Mouse (Mus musculus) layer of hippocampus, adult 9-11 months (tissue): ENCODE measurements around the gene Sumo2.
"Not testable (repeated sequence)": the region's sequence is repeated elsewhere in the genome, so short reads cannot be mapped to it uniquely, and the experiment has no call there.

Source experiments
- DNase-seq: peaks from one replicate; pipeline ENCODE4 v3.0.0; 2022

The Sumo2 gene

DNA sequence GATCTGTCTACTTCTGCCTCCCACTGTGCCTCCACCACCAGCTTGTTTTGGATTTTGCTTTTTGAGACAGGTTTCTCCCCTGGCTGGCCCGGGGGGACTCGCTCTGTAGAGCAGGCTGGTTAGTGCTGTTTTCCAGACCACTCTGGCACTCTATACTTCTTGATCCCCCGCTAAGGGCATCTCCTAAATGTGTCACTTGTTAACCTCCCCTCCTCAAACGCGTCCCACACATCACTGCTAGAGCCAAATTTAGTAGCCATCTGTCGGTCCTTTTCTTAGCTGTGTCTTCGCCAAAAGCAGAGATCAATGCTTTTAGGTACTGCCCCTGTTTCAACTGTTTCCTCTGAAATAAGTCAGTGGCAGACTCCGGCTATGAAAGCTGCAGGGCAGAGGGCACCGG lies 17.4 kb downstream of the Sumo2 start:
- no peak for DNase-seq

DNA sequence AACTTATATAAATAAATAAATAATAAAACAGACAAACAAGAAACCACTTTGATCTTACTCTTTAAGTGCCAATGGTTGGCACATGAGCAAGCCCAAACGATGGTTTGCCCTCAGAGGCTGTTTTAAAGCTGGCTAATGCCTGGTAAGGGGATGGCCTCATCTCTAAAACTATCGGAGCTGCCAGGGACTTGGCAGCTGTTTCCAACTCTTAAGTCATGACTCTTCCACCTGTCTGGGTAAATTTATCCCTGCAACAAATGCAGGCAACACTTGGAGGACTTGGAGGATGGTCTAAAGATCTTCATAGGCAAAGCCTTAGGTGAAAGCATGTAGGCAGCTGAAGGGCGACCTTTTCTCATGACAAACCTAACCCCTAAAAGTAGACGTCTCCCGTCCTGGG lies 19.1 kb downstream of the Sumo2 start:
- no peak for DNase-seq

GRCm38 (mm10) chr11:115515021-115515420 lies 21.1 kb downstream of the Sumo2 start:
- DNase-seq: no peak

DNA sequence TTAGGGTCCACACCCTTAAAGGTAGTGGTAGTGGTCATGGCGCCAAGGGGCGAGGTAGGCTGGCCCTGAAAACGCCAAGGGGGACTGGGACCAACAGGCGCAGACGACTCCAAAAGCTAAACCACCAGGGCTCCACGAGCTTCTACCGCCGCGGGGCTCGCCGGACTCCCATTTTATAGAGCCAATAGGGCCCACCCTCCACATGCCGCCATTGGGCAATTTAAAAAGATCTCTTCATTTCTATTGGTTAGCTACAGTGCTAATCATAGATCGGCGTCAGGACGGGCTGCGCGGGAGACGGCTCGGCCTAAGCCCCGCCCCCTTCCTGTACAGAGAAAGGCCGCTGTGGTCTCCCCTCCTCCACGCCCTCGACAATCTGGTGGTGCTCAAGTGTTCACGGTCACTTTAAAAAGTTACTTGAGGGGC lies 21.8 kb downstream of the Sumo2 start, which contains the start of gene Jpt1:
Gene Jpt1 (minus strand): TSS at position 150 of the 426 bp plus-strand sequence.
- DNase-seq: peak; percentile 97

DNA sequence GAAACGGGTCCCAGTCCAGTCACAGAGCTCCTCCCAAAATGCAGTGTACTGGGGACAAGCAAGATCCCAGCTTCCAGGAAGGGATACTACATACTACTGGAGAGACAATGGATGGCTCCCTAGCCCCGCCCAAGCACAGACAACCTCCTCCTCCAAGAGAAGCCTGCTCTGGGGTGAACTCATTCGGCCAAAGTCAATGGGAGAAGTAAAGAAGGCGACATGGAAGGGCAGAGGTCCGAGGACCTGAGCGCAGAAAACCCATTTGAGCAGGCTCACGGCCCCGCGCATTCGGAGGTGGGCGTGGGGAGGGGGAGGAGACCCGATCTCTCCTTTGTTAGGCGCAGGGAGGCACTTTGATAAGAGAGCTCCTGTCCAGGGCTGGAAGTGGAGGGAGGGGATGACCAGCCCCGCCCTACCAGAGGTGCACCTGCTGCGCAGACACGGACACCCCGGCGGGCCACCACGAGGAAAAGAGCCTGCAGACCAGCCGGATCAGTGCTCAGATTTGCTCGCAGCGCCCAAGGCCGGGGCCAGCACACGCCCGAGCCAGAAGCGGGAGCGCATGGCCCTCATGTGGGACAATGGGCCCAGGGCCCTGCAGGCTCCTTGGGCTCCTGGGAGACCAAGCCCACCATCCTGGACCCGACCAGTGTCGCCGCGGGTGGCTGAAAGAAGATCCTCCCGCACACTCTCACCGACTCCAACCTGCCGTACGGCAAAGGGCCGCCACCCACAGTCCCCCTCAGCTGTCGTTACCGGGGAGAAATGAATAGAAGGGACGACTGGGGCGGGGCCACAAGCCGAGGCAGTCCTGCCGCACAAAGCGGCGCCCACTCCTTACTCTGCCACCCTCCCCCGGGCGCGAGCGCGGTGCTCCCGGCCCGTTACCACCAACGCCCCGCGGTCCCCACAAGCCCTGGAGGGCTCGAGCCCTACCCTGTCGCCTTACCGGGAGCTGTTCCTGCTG lies 22.5 kb downstream of the Sumo2 start:
- peak; percentile 60 for DNase-seq

DNA sequence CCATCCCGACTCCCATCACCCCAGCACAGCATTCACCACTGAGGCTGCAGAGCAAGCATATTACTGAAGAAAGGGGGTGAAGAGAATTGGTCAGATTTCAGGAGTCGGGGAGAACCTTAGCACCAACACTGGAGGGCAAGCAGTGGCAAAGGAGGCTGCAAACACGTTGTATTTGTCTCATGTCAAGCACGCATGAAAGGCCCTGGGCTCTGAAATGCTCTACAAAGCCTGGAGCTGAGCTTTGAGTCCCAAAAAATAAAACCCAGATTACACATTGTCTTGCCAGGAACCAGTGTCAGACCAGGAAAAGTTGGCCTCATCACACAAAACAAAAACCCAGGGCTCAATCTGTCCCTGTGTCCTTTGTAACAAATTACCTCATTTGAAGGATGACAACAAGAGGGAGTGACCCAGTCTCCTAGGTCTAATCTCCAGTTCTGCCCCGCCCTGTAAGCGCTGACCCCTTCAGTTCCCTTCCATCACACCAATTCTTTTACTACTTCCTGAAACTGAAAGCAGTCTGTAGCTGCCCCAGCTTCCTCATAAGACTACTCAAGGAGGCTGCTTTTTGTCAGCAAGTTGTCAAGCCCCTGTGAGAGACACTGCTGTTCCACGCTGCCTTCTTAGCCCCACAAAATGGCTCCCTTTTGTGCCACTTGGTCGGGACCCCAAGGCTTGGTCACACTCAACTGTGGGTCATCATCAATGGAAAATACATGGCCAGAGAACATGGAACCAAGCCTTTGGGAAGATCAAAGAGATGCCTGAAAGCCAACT lies 23.5 kb downstream of the Sumo2 start:
- DNase-seq: peak; percentile 24

GRCm38 (mm10) chr11:115512004-115512403 lies 24.1 kb downstream of the Sumo2 start:
- no peak for DNase-seq

- no peak for DNase-seq
These were observed 25.0 kb downstream of the Sumo2 start for GRCm38 (mm10) chr11:115511121-115511520.

DNA sequence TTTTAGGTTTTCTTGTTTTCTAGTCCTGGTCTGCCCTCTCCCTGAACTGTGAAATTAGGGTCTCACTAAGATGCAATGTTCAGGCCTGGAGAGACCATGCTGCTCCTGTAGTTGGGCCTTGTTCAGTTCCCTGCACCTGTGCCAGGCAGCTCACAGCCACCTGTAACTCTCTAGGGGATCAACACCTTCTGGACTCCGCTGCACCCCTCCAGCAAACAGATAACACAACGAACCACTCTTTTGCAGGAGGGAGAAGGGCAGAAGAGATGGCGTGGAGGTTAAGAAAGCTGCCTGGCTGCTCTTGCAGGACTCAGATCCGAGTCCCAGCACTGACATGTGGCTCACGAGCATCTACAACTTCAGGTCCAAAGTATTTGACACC lies 25.6 kb downstream of the Sumo2 start:
- no peak for DNase-seq

DNA sequence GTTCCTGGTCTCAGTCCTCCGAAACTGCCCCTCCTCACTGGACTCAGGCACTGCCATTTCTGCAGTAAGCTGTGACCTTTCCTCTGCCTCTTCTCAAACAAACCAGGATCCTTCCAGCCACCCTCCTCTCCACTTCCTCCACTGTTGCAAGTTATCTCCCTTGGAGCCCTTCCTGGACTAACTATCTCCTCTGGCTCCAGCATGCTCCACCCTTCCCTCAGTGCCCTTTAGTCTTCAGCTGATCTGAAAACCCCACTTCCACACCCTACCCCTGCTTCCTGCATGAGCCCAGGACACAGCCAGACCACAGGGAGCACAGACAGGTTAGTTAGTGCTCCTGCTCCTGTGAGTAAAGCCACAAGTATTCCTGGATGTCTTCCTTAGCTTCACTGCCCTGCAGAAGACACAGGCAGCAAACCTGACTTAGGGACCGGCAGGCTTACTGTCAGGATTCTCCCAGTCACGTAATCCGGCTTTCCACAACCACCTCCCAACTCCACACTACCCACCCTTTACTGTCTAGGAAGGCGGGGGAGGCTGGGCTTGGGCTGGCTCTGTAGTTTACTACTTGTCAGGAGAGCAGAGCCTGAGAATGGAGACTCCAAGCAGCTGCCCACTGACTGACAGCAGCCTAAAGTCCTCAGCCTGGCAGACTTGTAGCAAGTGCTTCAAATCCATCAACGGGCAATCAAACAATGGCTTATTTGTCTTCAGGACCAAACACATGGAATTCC lies 26.1 kb downstream of the Sumo2 start:
- no peak for DNase-seq

DNA sequence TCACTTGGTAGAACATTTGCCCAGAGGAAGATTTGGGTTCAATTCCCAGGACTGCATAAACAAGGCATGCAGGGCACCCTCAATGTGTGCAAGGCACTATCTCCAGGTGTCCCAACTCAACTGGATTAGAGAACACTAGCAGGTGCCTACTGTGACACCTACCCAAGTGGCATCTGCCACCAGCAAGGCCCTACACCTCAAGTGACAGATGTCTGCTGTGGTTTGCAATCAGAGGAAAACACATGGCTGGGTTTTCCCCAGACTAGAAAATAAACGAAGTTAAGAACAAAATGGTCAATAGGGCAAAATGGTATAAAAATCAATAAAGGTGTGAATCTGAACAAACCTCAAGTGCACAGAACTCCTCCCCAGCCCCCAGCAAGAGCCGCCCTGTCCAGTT lies 28.0 kb downstream of the Sumo2 start:
- no peak for DNase-seq

GRCm38 (mm10) chr11:115506586-115506985 lies 29.5 kb downstream of the Sumo2 start:
- no peak for DNase-seq

DNA sequence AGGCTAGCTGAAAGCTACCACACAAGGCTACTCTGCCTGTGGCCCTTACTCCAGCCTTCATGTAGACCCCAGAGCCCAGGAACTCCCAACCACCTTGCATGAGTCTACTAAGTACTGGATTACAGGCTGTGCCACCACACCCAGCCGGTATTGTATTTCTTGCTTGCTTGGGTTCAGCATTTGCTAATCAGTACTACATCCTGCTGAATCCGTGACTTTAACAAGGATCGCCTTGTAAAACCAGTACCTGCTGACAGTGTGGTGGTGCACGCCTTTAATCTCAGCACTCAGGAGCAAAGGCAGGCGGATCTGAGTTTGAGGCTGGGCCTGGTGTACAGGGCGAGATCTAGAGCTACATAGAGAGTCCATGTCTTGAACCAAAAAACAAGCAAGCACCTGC lies 33.4 kb downstream of the Sumo2 start:
- DNase-seq: no peak

DNA sequence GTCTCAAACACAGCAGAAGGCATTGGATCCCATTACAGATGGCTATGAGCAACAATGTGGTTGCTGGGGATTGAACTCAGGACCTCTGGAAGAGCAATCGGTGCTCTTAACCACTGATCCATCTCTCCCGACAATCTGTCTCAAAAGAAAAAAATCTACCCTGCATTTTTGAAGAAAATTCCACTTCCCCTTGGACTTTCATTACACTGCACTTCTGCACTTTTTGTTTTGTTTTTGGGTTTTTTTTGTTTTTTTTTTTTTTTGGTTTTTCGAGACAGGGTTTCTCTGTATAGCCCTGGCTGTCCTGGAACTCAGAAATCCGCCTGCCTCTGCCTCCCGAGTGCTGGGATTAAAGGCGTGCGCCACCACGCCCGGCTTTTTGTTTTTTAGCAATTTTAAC lies 39.5 kb downstream of the Sumo2 start:
- not testable (repeated sequence) for DNase-seq

DNA sequence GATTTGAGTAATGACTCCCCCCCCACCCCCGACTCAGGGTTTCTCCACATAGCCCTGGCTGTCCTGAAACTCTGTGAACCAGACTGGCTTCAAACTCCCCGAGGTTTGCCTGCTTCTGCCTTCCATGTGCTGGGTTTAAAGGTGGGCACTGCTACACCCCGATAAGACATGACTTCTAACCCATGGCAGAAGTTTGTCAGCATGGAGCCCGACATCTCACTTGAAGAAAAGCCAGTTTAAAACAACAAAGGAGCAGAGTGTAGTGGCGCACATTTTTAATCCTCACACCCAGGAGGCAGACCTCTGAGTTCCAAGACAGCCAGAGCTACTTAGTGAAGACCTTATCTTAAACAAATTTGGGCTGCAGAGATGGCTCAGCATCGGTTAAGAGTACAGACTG lies 43.7 kb downstream of the Sumo2 start:
- no peak for DNase-seq

GRCm38 (mm10) chr11:115491356-115492083 lies 44.6 kb downstream of the Sumo2 start, which contains the start of gene Nt5c:
Nt5c (minus strand) TSS chr11:115491862.
- peak; percentile 89 for DNase-seq

DNA sequence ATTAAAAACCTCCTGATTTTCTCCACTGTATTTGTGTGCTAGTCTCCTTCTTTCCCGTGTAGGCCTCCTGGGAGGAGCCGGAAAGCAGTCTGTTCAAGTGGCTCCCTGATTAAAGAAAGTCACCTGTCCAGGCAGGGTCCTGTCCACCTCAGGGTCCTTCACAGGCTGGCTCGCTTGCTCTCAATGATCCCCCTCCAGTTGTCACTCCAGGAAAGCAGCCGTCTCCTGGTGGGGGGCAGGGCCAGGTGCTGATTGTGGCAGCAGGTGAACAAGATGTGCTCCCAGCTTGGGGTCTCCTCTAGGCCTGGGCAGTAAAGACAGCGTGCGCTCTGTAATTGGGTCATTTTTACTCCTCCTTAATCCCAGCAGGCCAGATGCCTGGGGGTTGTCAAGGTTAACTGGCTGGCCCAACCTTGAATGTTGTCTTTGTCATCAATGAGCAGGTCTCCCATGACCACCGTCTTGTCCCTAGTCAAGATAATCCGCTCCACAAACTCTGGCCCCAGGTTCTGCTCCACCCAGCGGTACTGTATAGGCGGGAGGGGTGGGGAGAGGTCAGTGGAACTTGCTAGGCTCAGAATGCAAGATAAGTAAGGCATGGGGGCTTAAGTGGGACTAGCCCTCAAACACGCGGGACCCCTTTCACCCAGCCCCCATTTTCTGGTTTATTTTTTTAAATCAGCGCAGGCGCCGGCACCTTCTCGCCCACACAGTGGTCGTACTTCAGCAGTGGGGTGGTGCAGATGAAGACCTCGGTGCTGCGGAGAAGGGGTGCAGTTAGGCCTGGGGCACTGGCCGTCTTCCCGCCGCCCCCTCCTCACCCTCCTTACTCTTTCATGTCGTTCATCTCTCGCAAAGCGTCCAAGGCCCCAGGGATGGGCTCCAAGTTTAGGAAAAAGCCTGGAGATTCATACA lies 45.4 kb downstream of the Sumo2 start:
- peak; percentile 20 for DNase-seq

GRCm38 (mm10) chr11:115488551-115489104 lies 47.4 kb downstream of the Sumo2 start:
- no peak for DNase-seq

- DNase-seq: no peak
These were observed 50.9 kb downstream of the Sumo2 start for GRCm38 (mm10) chr11:115485155-115485554.

- peak; percentile 68 for DNase-seq
These were observed 52.4 kb downstream of the Sumo2 start for GRCm38 (mm10) chr11:115483726-115484125.

GRCm38 (mm10) chr11:115483278-115483677 lies 52.8 kb downstream of the Sumo2 start:
- no peak for DNase-seq
